Mouse (Mus musculus) thymus, postnatal 14 days (tissue): ENCODE measurements around the gene Rab5if.
"Not testable (repeated sequence)": the region's sequence is repeated elsewhere in the genome, so short reads cannot be mapped to it uniquely, and the experiment has no call there.

Experiments
- DNase-seq: peaks from one replicate; pipeline ENCODE4 v3.0.0; 2021

The Rab5if gene

GRCm38 (mm10) chr2:156862772-156863486, at the start of gene Rab5if:
Gene Rab5if, plus strand, starts transcription at chr2:156863128.
- peak; percentile 99 for DNase-seq

GRCm38 (mm10) chr2:156814344-156814801, 48.6 kb upstream of the Rab5if start:
- DNase-seq, result no peak

- no peak for DNase-seq
These were observed 48.0 kb upstream of the Rab5if start for GRCm38 (mm10) chr2:156814893-156815292.

GRCm38 (mm10) chr2:156815412-156815811, 47.5 kb upstream of the Rab5if start:
- DNase-seq, result no peak

- no peak for DNase-seq
These were observed 46.8 kb upstream of the Rab5if start for GRCm38 (mm10) chr2:156816116-156816515.

GRCm38 (mm10) chr2:156825128-156825527, 37.8 kb upstream of the Rab5if start:
- DNase-seq, result not testable (repeated sequence)

GRCm38 (mm10) chr2:156834336-156834735, 28.6 kb upstream of the Rab5if start:
- no peak for DNase-seq

- DNase-seq, result no peak
These were observed 24.1 kb upstream of the Rab5if start for GRCm38 (mm10) chr2:156838839-156839238.

- peak; percentile 93 for DNase-seq
These were observed 23.4 kb upstream of the Rab5if start, which contains the start of gene Tgif2 for GRCm38 (mm10) chr2:156839319-156840191. Gene Tgif2, plus strand, starts transcription at chr2:156840007.

GRCm38 (mm10) chr2:156840301-156841027, 22.5 kb upstream of the Rab5if start:
- DNase-seq, result peak; percentile 70

- DNase-seq, result peak; percentile 73
These were observed 21.7 kb upstream of the Rab5if start for GRCm38 (mm10) chr2:156841028-156841840.

- DNase-seq, result peak; percentile 42
These were observed 20.9 kb upstream of the Rab5if start for GRCm38 (mm10) chr2:156841841-156842706.

- no peak for DNase-seq
These were observed 20.2 kb upstream of the Rab5if start for GRCm38 (mm10) chr2:156842711-156843110.

GRCm38 (mm10) chr2:156843331-156843730, 19.6 kb upstream of the Rab5if start:
- DNase-seq, result no peak

- no peak for DNase-seq
These were observed 18.2 kb upstream of the Rab5if start for GRCm38 (mm10) chr2:156844715-156845114.

- DNase-seq, result no peak
These were observed 15.3 kb upstream of the Rab5if start for GRCm38 (mm10) chr2:156847653-156848052.

GRCm38 (mm10) chr2:156848526-156849182, 14.3 kb upstream of the Rab5if start:
- DNase-seq, result no peak

GRCm38 (mm10) chr2:156850505-156850904, 12.4 kb upstream of the Rab5if start:
- DNase-seq, result no peak

GRCm38 (mm10) chr2:156853584-156853983, 9.3 kb upstream of the Rab5if start:
- DNase-seq, result not testable (repeated sequence)

GRCm38 (mm10) chr2:156853999-156854771, 8.7 kb upstream of the Rab5if start:
- DNase-seq, result not testable (repeated sequence)
